ENCODE assay signal across 25 mouse cellular contexts in genomic region chr5:123191427-123191826, GRCm38 (mm10). TPM values are rescaled to one million over a fixed set of nuclear protein-coding genes. Genes with fewer than 3 reads are reported as not detected.
A peak's percentile ranks its signal among the peaks of the same experiment; 100 is the strongest.
DNase-seq lines count a peak whose midpoint lies in the region; ATAC-seq and TF ChIP-seq lines count a peak whose summit lies in the region.
"Had no signal": no experiment of that assay in that cellular context is flagged by ENCODE, and none has a peak within 500 bp of the region (broad histone marks: within the 10 kb centered on the region; RNA-seq: fewer than 3 reads in every experiment).

No protein-coding gene starts in this region.

- no peak for TF ChIP-seq CTCF in bone marrow, adult 2 months (IDR thresholded peaks at IDR 0.05; ENCODE audit: control insufficient read depth, insufficient read depth, low read length)

- H3K27ac ChIP-seq in kidney, embryonic 15.5 days = no peak overlapping the region
- H3K27ac ChIP-seq in bone marrow, adult 2 months (ENCODE audit: control insufficient read depth, insufficient read depth, low read depth, low read length, poor library complexity) = peak overlapping the region; percentile 57
- H3K27ac ChIP-seq in liver, embryonic 16.5 days (ENCODE audit: low read length) = peak overlapping the region; percentile 47
- H3K27ac ChIP-seq: forebrain, embryonic 10.5 days; heart, embryonic 13.5 days; hindbrain, embryonic 14.5 days; stomach, embryonic 15.5 days had no signal

- peak; percentile 40 to 60 for DNase-seq in cerebellum, postnatal 10 days
- DNase-seq in cerebellum, adult 11 months = no peak
- DNase-seq in kidney, adult 9 months = peak; percentile 87
- no peak for DNase-seq in heart, postnatal 36 days
- no peak for DNase-seq in left cerebral cortex, adult 9 months (ENCODE audit: low spot score in 2 of 2)
- DNase-seq: adrenal gland, adult 2 months; cerebellum, postnatal 14 days; embryo, embryonic 11 days; forebrain, postnatal 0 days; lung, embryonic 14.5 days; lung, postnatal 4 days; thymus, adult 18-20 months had no signal

- H3K9me3 ChIP-seq in kidney, embryonic 15.5 days (replicated peaks) = no peaks in the 10 kb centered on the region
- no peaks in the 10 kb centered on the region for H3K9me3 ChIP-seq in liver, embryonic 16.5 days (replicated peaks; ENCODE audit: control insufficient read depth, low read length)
- H3K9me3 ChIP-seq: forebrain, embryonic 10.5 days; G1E; stomach, embryonic 15.5 days had no signal

- H3K36me3 ChIP-seq in kidney, embryonic 15.5 days = no peaks in the 10 kb centered on the region
- no peaks in the 10 kb centered on the region for H3K36me3 ChIP-seq in liver, embryonic 16.5 days (ENCODE audit: control insufficient read depth, insufficient read depth)
- H3K36me3 ChIP-seq: forebrain, embryonic 10.5 days; G1E; heart, embryonic 13.5 days; stomach, embryonic 15.5 days had no signal

- no peaks in the 10 kb centered on the region for H3K27me3 ChIP-seq in kidney, embryonic 15.5 days
- no peaks in the 10 kb centered on the region for H3K27me3 ChIP-seq in liver, embryonic 16.5 days (ENCODE audit: control insufficient read depth, insufficient read depth, low read depth, low read length)
- H3K27me3 ChIP-seq: heart, embryonic 13.5 days; stomach, embryonic 15.5 days had no signal

- no peak for ATAC-seq in kidney, embryonic 15.5 days (replicated peaks; ENCODE audit: low FRiP score)
- no peak for ATAC-seq in liver, embryonic 16.5 days (ENCODE audit: low read depth)
- ATAC-seq: forebrain, postnatal 0 days; intestine, embryonic 16.5 days had no signal

- WGBS in kidney, embryonic 15.5 days = 85% methylated on average over 6 of the region's 6 CpGs
- WGBS in bone marrow, adult 2 months = 34% methylated on average over 6 of the region's 6 CpGs
- WGBS in liver, embryonic 16.5 days (ENCODE audit: insufficient replicate concordance) = 36% methylated on average over 6 of the region's 6 CpGs

- no peak overlapping the region for H3K9ac ChIP-seq in kidney, embryonic 15.5 days
- H3K9ac ChIP-seq in liver, embryonic 16.5 days (ENCODE audit: low read depth, low read length) = no peak overlapping the region
- H3K9ac ChIP-seq: forebrain, postnatal 0 days; heart, embryonic 13.5 days; hindbrain, embryonic 14.5 days; lung, embryonic 14.5 days; stomach, embryonic 15.5 days had no signal

- no peaks in the 10 kb centered on the region for H3K4me1 ChIP-seq in kidney, embryonic 15.5 days
- H3K4me1 ChIP-seq in bone marrow, adult 2 months (ENCODE audit: control insufficient read depth, insufficient read depth, low read length) = peaks cover 3% of the 10 kb centered on the region; the same call in 1 of the 2 replicates
- peaks cover 50% of the 10 kb centered on the region for H3K4me1 ChIP-seq in liver, embryonic 16.5 days (ENCODE audit: control insufficient read depth, low read depth, low read length)
- H3K4me1 ChIP-seq: stomach, embryonic 15.5 days had no signal

- H3K4me3 ChIP-seq in kidney, embryonic 15.5 days (replicated peaks) = no peak overlapping the region
- H3K4me3 ChIP-seq in bone marrow, adult 2 months (replicated peaks; ENCODE audit: control insufficient read depth, low read depth, low read length) = no peak overlapping the region
- H3K4me3 ChIP-seq in liver, embryonic 16.5 days (ENCODE audit: low read depth, low read length) = no peak overlapping the region
- H3K4me3 ChIP-seq: forebrain, embryonic 10.5 days; heart, embryonic 13.5 days; stomach, embryonic 15.5 days had no signal

- intact Hi-C loops in heart, postnatal 36 days (cut with DNase I) = no loop called here

- no peak for TF ChIP-seq POLR2A in bone marrow, adult 2 months (IDR thresholded peaks at IDR 0.05; ENCODE audit: borderline replicate concordance, control insufficient read depth, low read depth, low read length)

- H3K4me2 ChIP-seq in kidney, embryonic 15.5 days = no peak overlapping the region
- H3K4me2 ChIP-seq in liver, embryonic 16.5 days (ENCODE audit: low read depth, low read length) = no peak overlapping the region
- H3K4me2 ChIP-seq: heart, embryonic 13.5 days; hindbrain, embryonic 14.5 days; lung, embryonic 14.5 days; midbrain, embryonic 11.5 days; stomach, embryonic 15.5 days had no signal

RNA-seq across cellular contexts. Expression of gene Hpd, which starts 8.9 kb away (rescaled TPM):
- polyA plus RNA-seq in kidney, embryonic 15.5 days (2015; fragmentation: Nextera tagmentation; extraction: Ambion mirVana) = 0.99 and 1.5 TPM in 2 replicates
- polyA plus RNA-seq in bone marrow, adult 2 months (2011; ENCODE audit: insufficient read depth, insufficient read length, low replicate concordance, missing spikeins) = 3.2 and 21.0 TPM in 2 replicates
- 110 and 129 TPM in 2 replicates for polyA plus RNA-seq in liver, embryonic 16.5 days (2015; fragmentation: Nextera tagmentation; extraction: Ambion mirVana)
- total RNA-seq in heart, postnatal 36 days (2021) = not detected
- total RNA-seq: forebrain, postnatal 0 days; G1E; heart, postnatal 25 days had no signal
- polyA plus RNA-seq: embryonic facial prominence, embryonic 14.5 days; forebrain, postnatal 0 days; G1E; hindbrain, embryonic 14.5 days; limb, embryonic 11.5 days; lung, embryonic 14.5 days; midbrain, embryonic 11.5 days had no signal

RNA-seq across cellular contexts. Expression of gene Psmd9, which starts 22.2 kb away (rescaled TPM):
- polyA plus RNA-seq in kidney, embryonic 15.5 days (2015; fragmentation: Nextera tagmentation; extraction: Ambion mirVana) = 82.5 and 90.5 TPM in 2 replicates
- polyA plus RNA-seq in bone marrow, adult 2 months (2011; ENCODE audit: insufficient read depth, insufficient read length, low replicate concordance, missing spikeins) = 70.7 and 83.3 TPM in 2 replicates
- 63.8 and 73.2 TPM in 2 replicates for polyA plus RNA-seq in liver, embryonic 16.5 days (2015; fragmentation: Nextera tagmentation; extraction: Ambion mirVana)
- total RNA-seq in heart, postnatal 36 days (2021) = 10 to 100 TPM; 14.1 to 18.3 TPM

RNA-seq across cellular contexts. Expression of gene Setd1b, which starts 49.4 kb away (rescaled TPM):
- 11.0 and 11.1 TPM in 2 replicates for polyA plus RNA-seq in kidney, embryonic 15.5 days (2015; fragmentation: Nextera tagmentation; extraction: Ambion mirVana)
- polyA plus RNA-seq in bone marrow, adult 2 months (2011; ENCODE audit: insufficient read depth, insufficient read length, low replicate concordance, missing spikeins) = 27.7 and 34.2 TPM in 2 replicates
- polyA plus RNA-seq in liver, embryonic 16.5 days (2015; fragmentation: Nextera tagmentation; extraction: Ambion mirVana) = 3.5 and 4.1 TPM in 2 replicates
- total RNA-seq in heart, postnatal 36 days (2021) = 10 to 100 TPM; 18.5 to 21.5 TPM

RNA-seq across cellular contexts. Expression of gene Rhof, which starts 58.9 kb away (rescaled TPM):
- 3.0 and 3.6 TPM in 2 replicates for polyA plus RNA-seq in kidney, embryonic 15.5 days (2015; fragmentation: Nextera tagmentation; extraction: Ambion mirVana)
- 4.0 and 7.2 TPM in 2 replicates for polyA plus RNA-seq in bone marrow, adult 2 months (2011; ENCODE audit: insufficient read depth, insufficient read length, low replicate concordance, missing spikeins)
- 1.7 and 2.3 TPM in 2 replicates for polyA plus RNA-seq in liver, embryonic 16.5 days (2015; fragmentation: Nextera tagmentation; extraction: Ambion mirVana)
- total RNA-seq in heart, postnatal 36 days (2021) = under 1 TPM; 0.44 to 0.68 TPM

Comparison
In these comparisons a context has a peak if more than half of its experiments do, and no peak if none do; other contexts are left out.
1. DNase-seq: peak in cerebellum, postnatal 10 days (2 of 2) and kidney, adult 9 months (single experiment); none in cerebellum, adult 11 months (single experiment), heart, postnatal 36 days (0 of 2) and left cerebral cortex, adult 9 months (0 of 2).